Mouse (Mus musculus) intestine, embryonic 14.5 days (tissue): ENCODE data around the gene Efna1. TPM values are rescaled to one million over a fixed set of nuclear protein-coding genes. Genes with fewer than 3 reads are reported as not detected.
A peak's percentile ranks its signal among the peaks of the same experiment; 100 is the strongest.

Experiments
- ATAC-seq: fragments of 200-750 bp; cut with Nextera tagmentation; replicated peaks from 2 replicates; pipeline ENCODE4 v1.8.0; 2017; ENCODE audit warnings: low read depth, moderate number of reproducible peaks, moderate TSS enrichment, moderate library complexity; ENCODE audit not compliant: low FRiP score, low TSS enrichment
- DNase-seq: peaks from one replicate; pipeline ENCODE4 v3.0.0-alpha.2; 2018; ENCODE audit warnings: low spot score
- H3K27ac ChIP-seq: fragments of 300-500 bp; sonication (generic); 2 replicates; pipeline ENCODE4 v1.5.1; 2014; ENCODE audit warnings: low read depth, mild to moderate bottlenecking, control low read depth
- H3K27me3 ChIP-seq: fragments of 300-500 bp; sonication (generic); replicated peaks from 2 replicates; pipeline ENCODE4 v1.6.1; 2014; ENCODE audit warnings: low read length, control low read depth; ENCODE audit not compliant: control insufficient read depth, insufficient read depth
- H3K36me3 ChIP-seq: fragments of 300-500 bp; sonication (generic); 2 replicates; pipeline ENCODE4 v1.6.1; 2014; ENCODE audit warnings: low read length, control low read depth; ENCODE audit not compliant: control insufficient read depth, insufficient read depth
- H3K4me1 ChIP-seq: fragments of 300-500 bp; sonication (generic); replicated peaks from 2 replicates; pipeline ENCODE4 v1.6.1; 2014; ENCODE audit warnings: low read length, control low read depth, mixed read lengths; ENCODE audit not compliant: control insufficient read depth, insufficient read depth
- H3K4me2 ChIP-seq: fragments of 300-500 bp; sonication (generic); 2 replicates; pipeline ENCODE4 v1.6.1; 2014; ENCODE audit warnings: low read length
- H3K4me3 ChIP-seq: fragments of 300-500 bp; sonication (generic); 2 replicates; pipeline ENCODE4 v1.5.1; 2014; ENCODE audit warnings: low read depth, low read length, control low read depth, mixed read lengths
- H3K9ac ChIP-seq: fragments of 300-500 bp; sonication (generic); 2 replicates; pipeline ENCODE4 v1.6.1; 2014; ENCODE audit warnings: mild to moderate bottlenecking, low read length
- H3K9me3 ChIP-seq: fragments of 300-500 bp; sonication (generic); 2 replicates; pipeline ENCODE4 v1.6.1; 2016; ENCODE audit warnings: low read length, control low read depth; ENCODE audit not compliant: control insufficient read depth
- WGBS: fragments of 180-500 bp; shearing (Covaris S2); extraction: QIAGEN DNeasy Blood & Tissue Kit; methylation state at CpG from one replicate; pipeline ENCODE4 v1.1.7; 2014; 5-methylcytosine and 5-hydroxymethylcytosine counted together
- polyA plus RNA-seq: library from polyadenylated mRNA; unstranded; fragments of >200 nt; fragmentation: Nextera tagmentation; extraction: Ambion mirVana; gene quantifications from 2 replicates; pipeline ENCODE4 v1.2.1, GENCODE M21; 2014

Gene Efna1
- polyA plus RNA-seq, 1 experiment from 2014 or later = 46.2 TPM

DNA sequence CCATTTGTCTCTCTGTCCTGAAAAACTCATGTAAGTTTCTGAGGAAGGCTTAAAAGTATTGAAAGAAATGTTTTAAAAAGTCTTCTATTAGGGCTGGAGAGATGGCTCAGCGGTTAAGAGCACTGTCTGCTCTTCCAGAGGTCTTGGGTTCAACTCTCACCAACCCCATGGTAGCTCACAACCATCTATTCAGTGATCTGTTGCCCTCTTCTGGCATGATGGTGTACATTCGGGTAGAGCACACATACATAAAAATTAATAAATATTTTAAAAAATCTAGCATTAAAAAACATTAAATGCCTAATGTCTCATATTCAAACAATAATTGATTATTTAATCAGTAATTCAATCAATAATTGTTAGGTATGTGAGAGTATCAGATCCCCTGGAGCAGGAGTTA, 19.6 kb upstream of the Efna1 start:
- ATAC-seq (no peak), DNase-seq (no peak)
- no peak overlapping the region for H3K9ac ChIP-seq
- H3K27ac ChIP-seq = no peak overlapping the region
- no peak overlapping the region for H3K4me3 ChIP-seq
- no peak overlapping the region for H3K4me2 ChIP-seq
- WGBS = 64% methylated on average over 2 of the region's 2 CpGs
- no peaks in the 10 kb centered on the region for H3K4me1 ChIP-seq
- no peaks in the 10 kb centered on the region for H3K9me3 ChIP-seq
- no peaks in the 10 kb centered on the region for H3K27me3 ChIP-seq
- no peaks in the 10 kb centered on the region for H3K36me3 ChIP-seq

DNA sequence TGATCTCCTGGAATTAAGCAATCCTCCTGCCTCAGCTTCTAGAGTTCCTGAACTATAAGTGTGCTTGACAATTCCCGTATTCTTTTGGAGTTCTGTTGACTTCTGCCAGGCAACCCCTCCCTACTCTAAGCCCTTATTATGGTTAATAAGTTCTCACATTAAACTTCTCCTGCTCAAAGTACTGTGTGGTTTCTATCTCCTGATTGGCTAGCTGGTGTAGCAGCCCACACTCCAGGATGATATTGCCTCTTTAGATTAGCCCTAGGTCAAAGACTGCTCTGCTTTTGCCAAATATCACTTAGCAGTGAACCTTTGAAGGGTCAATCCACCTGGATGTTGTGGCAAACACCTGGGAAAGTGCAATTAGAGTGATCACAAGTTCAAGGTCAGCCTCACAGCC, 19.1 kb upstream of the Efna1 start:
- Histone ChIP-seq H3K27me3 (no peaks in the 10 kb centered on the region), H3K27ac (no peak overlapping the region), H3K36me3 (no peaks in the 10 kb centered on the region), H3K4me2 (peak overlapping the region; percentile 52), H3K4me1 (no peaks in the 10 kb centered on the region), H3K4me3 (peak overlapping the region; percentile 2; the same call in 1 of the 2 replicates), H3K9ac (no peak overlapping the region; the same call in 1 of the 2 replicates), H3K9me3 (no peaks in the 10 kb centered on the region)
- WGBS = 15% methylated on average over 1 of the region's 1 CpGs
- ATAC-seq = peak; percentile 71
- DNase-seq = no peak

DNA sequence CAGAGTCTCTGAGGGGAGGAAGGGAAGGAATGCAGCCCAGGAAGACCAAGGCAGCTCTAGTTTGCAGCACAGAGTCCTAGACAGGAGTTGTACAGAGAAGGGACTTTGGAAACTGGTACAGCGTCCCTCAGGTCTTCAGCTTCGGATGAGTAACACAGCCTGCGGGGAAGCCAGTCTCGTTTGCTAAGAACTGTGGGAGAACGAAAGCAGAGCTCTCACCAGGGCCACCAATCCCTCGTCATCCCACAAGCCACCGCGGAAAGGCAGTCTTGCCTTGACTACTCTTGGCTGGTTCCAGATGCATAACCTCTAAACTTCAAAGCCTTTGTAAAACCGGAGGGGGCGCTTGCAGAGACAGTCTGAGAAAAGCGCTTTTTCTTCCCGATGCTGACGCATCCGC, 18.6 kb upstream of the Efna1 start:
- peak; percentile 76 for DNase-seq
- peak overlapping the region; percentile 52 for H3K4me2 ChIP-seq
- H3K9ac ChIP-seq = peak overlapping the region; percentile 31; the same call in 1 of the 2 replicates
- no peaks in the 10 kb centered on the region for H3K36me3 ChIP-seq
- H3K27ac ChIP-seq = no peak overlapping the region; the same call in 1 of the 2 replicates
- peak overlapping the region; percentile 2; the same call in 1 of the 2 replicates for H3K4me3 ChIP-seq
- no peaks in the 10 kb centered on the region for H3K27me3 ChIP-seq
- H3K4me1 ChIP-seq = no peaks in the 10 kb centered on the region
- H3K9me3 ChIP-seq = no peaks in the 10 kb centered on the region
- ATAC-seq = 0 out of 2 replicates have a peak, but pooled peaks have one; percentile 40
- WGBS = 3% methylated on average over 14 of the region's 14 CpGs

DNA sequence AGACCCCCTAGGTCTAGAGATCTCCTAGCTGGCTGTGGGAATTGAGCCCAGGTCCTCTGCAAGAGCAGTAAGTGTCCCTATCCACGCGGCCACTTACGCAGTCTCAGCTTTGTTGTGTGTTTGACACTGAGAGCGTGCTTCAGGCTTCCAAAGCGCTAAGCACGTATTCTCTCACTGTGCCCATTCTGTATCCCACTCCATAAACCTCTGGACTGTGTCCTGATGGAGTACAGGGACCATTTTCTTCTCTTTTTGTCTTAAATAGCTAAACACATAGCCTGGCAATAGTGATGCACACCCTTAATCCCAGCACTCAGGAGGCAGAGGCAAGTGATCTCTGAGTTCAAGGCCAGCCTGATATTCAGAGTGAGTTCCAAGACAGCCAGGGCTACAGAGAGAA, 18.0 kb upstream of the Efna1 start:
- Histone ChIP-seq H3K27ac (no peak overlapping the region; the same call in 1 of the 2 replicates), H3K4me3 (no peak overlapping the region), H3K9me3 (no peaks in the 10 kb centered on the region), H3K4me1 (no peaks in the 10 kb centered on the region), H3K36me3 (no peaks in the 10 kb centered on the region), H3K4me2 (no peak overlapping the region), H3K27me3 (no peaks in the 10 kb centered on the region), H3K9ac (no peak overlapping the region)
- ATAC-seq = no peak
- DNase-seq = no peak
- 78% methylated on average over 6 of the region's 6 CpGs for WGBS

DNA sequence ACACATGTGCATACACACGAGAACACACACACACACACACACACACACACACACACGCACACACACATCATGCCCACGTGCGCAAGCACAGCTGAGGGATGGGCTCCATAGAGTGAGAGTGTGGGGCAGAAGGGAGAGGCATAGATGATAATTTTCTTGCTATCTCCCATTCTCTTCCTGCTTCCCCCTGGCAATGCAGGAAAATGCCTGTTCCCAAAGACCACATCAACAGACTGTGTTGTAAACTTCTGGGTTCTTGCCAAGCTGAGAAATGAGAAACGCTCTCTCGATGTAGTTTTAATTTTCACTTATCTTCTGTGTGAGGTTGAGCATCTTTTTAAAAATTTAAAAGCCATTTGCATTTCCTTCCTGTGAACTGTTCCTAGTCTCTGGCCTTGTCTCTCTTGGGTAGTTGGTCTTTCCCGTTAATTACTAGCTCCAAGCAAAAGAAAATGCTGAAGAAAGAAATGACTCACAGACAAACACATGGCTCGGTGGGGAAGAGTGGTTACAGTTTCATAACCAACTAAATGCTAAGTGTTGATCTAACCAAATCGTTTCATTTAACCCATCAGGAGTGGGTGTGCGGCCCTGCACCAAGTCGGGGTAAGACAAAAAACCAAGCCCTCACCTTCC, 15.9 kb upstream of the Efna1 start:
- DNase-seq = no peak
- no peak overlapping the region for H3K4me2 ChIP-seq
- ATAC-seq = no peak
- H3K27ac ChIP-seq = no peak overlapping the region
- no peak overlapping the region for H3K9ac ChIP-seq
- H3K4me3 ChIP-seq = no peak overlapping the region
- 87% methylated on average over 11 of the region's 11 CpGs for WGBS
- H3K4me1 ChIP-seq = no peaks in the 10 kb centered on the region
- H3K9me3 ChIP-seq = no peaks in the 10 kb centered on the region
- H3K27me3 ChIP-seq = no peaks in the 10 kb centered on the region
- no peaks in the 10 kb centered on the region for H3K36me3 ChIP-seq

DNA sequence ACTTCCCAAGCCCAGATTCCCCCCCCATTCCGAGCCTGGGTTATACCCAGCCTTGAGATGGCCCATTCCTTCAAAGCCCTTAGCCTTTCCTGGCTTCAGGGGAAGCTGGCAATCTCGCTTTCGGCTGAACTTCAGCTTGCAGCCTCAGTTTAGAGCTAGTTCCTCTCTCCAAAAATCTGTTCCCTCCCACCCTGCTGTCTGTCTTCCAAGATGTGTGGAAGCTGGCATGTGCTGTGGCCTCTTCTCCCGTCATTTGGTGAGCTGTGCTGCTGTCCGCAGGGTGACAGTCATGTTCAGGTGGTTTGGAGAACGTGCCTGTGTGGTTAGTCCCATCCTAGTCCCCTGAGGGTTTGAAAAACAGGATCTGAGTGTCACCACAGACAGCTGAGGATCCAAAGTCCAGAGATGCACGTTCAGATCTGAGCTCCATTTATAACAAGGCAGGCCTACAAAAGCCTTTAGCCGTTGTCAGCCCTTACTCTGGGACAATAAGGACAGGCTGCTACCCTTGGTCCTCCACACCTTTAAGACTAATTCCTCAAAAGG, 14.8 kb upstream of the Efna1 start:
- no peak for ATAC-seq
- 77% methylated on average over 8 of the region's 8 CpGs for WGBS
- H3K9ac ChIP-seq = no peak overlapping the region

DNA sequence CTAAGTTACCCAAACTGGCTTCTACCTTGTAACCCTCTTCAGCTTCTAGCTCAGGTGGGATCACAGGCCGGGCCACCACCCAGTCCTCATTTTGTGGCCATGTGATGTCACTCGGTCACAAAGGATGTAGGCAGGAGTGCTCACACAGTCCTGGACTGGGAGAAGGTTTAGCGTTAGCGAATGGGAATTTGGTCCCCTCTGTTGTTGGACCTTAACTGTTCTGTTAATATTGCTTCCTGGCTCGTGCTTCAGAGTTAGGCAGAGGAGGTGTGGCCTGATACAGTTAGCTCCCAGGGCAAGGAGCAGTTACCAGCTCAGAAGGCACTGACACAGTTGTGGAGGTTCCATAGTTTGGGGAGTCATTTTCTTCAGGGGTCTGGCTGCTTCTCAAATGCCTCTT, 13.3 kb upstream of the Efna1 start:
- Histone ChIP-seq H3K27ac (no peak overlapping the region), H3K9ac (no peak overlapping the region), H3K4me1 (0 out of 2 replicates have a peak, but pooled peaks cover 5% of the 10 kb centered on the region), H3K27me3 (no peaks in the 10 kb centered on the region), H3K4me2 (no peak overlapping the region), H3K4me3 (no peak overlapping the region), H3K9me3 (no peaks in the 10 kb centered on the region), H3K36me3 (no peaks in the 10 kb centered on the region)
- no peak for ATAC-seq
- DNase-seq = no peak
- WGBS = 71% methylated on average over 5 of the region's 5 CpGs

More for the DNA sequence above, 14.8 kb upstream of the Efna1 start:
- no peak for DNase-seq
- Histone ChIP-seq H3K27ac (no peak overlapping the region), H3K27me3 (no peaks in the 10 kb centered on the region), H3K4me2 (no peak overlapping the region), H3K4me3 (no peak overlapping the region), H3K9me3 (no peaks in the 10 kb centered on the region), H3K36me3 (no peaks in the 10 kb centered on the region), H3K4me1 (0 out of 2 replicates have a peak, but pooled peaks cover 5% of the 10 kb centered on the region)

DNA sequence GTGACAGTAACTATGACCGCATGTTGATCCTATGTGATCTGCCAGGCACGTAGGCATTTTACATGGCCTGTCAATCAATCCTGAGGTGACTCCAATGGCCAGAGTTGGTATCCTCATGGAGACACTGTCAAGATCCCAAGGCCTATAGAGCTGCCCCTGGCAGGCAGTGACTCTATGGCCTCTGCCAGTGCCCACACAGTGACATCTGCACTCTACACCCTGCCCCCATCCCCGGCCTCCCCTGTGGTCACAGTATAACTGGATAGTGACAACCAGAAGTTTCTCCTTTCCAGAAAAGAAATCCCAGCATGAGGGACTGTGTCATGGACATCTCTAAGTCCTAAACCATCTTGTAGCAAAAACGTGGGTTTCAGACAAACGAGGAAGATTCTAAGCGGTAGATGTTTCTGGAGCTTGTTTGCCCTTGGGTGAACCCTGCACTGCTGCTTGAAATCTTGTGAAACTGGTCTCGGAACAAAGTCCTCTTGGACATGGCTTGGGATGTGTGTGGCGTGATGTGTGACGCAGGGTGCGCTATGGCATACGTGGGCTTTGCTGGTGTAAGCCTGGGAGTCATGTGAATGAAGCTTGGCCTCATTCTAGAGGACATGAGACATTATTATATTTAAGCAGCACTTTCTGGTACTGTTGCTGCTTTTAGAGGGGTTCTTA, 12.4 kb upstream of the Efna1 start:
- H3K4me3 ChIP-seq = no peak overlapping the region
- H3K9ac ChIP-seq = no peak overlapping the region
- H3K27me3 ChIP-seq = no peaks in the 10 kb centered on the region
- H3K27ac ChIP-seq = no peak overlapping the region
- H3K9me3 ChIP-seq = no peaks in the 10 kb centered on the region
- no peak overlapping the region for H3K4me2 ChIP-seq
- H3K36me3 ChIP-seq = no peaks in the 10 kb centered on the region
- no peak for ATAC-seq
- DNase-seq = no peak
- H3K4me1 ChIP-seq = 0 out of 2 replicates have a peak, but pooled peaks cover 5% of the 10 kb centered on the region
- WGBS = 88% methylated on average over 11 of the region's 11 CpGs
